Mouse (Mus musculus) embryo, embryonic 9.5 days (tissue): Measurements from ENCODE around the gene Miga2.

ENCODE experiments used
- DNase-seq: peaks from one replicate; pipeline ENCODE4 v3.0.0-alpha.2; 2017; ENCODE audit errors: extremely low spot score

Miga2 gene

GRCm38 (mm10) chr2:30419112-30419511 lies 55.1 kb downstream of the Miga2 start:
- DNase-seq = no peak

GRCm38 (mm10) chr2:30421432-30421831 lies 57.4 kb downstream of the Miga2 start:
- no peak for DNase-seq

- no peak for DNase-seq
Measured at GRCm38 (mm10) chr2:30429156-30429555, 65.1 kb downstream of the Miga2 start.
